Mouse (Mus musculus): ENCODE measurements around the gene Rccd1. TPM values are rescaled to one million over a fixed set of nuclear protein-coding genes. Genes with fewer than 3 reads are reported as not detected.

The Rccd1 gene
- polyA plus RNA-seq, 1 experiment from 2014 or later, result 10.5 TPM

GRCm38 (mm10) chr7:80340793-80341192, 16.5 kb upstream of the Rccd1 start, which contains the start of gene Unc45a:
Gene Unc45a, minus strand, starts transcription at chr7:80341005.
- peak within 1 kb of the TSS; percentile 90 for H3K4me2 ChIP-seq (ENCODE audit: low read depth, severe bottlenecking)
- ATAC-seq (ENCODE audit: insufficient number of reproducible peaks, low FRiP score, low TSS enrichment, low read depth) (peak; percentile 58), DNase-seq (ENCODE audit: low spot score) (peak; percentile 84)
- WGBS, result under 1% methylated on average over 11 of the region's 11 CpGs
- H3K36me3 ChIP-seq (ENCODE audit: control insufficient read depth, insufficient read depth, low read length), result peaks cover 10% of the 10 kb centered on the region
- H3K4me3 ChIP-seq (ENCODE audit: low read depth, low read length), result peak within 1 kb of the TSS; percentile 65
- H3K9ac ChIP-seq (ENCODE audit: low read length), result peak within 1 kb of the TSS; percentile 60; the same call in 1 of the 2 replicates
- H3K27me3 ChIP-seq (ENCODE audit: control insufficient read depth, insufficient read depth, low read length), result no peaks in the 10 kb centered on the region
- no peak within 1 kb of the TSS for H3K27ac ChIP-seq (replicated peaks; ENCODE audit: low read depth, low read length)
- peaks cover 18% of the 10 kb centered on the region for H3K4me1 ChIP-seq (ENCODE audit: control insufficient read depth, insufficient read depth, low read length)
- no peaks in the 10 kb centered on the region for H3K9me3 ChIP-seq (ENCODE audit: control insufficient read depth, low read length)

- Histone ChIP-seq H3K9ac (ENCODE audit: low read length) (peak overlapping the region; percentile 60; the same call in 1 of the 2 replicates), H3K4me2 (ENCODE audit: low read depth, severe bottlenecking) (peak overlapping the region; percentile 90), H3K4me3 (ENCODE audit: low read depth, low read length) (peak overlapping the region; percentile 65), H3K27me3 (ENCODE audit: control insufficient read depth, insufficient read depth, low read length) (no peaks in the 10 kb centered on the region), H3K4me1 (ENCODE audit: control insufficient read depth, insufficient read depth, low read length) (peaks cover 18% of the 10 kb centered on the region), H3K36me3 (ENCODE audit: control insufficient read depth, insufficient read depth, low read length) (peaks cover 12% of the 10 kb centered on the region), H3K9me3 (ENCODE audit: control insufficient read depth, low read length) (no peaks in the 10 kb centered on the region), H3K27ac (replicated peaks; ENCODE audit: low read depth, low read length) (no peak overlapping the region)
- DNase-seq (ENCODE audit: low spot score) (peak; percentile 99), ATAC-seq (ENCODE audit: insufficient number of reproducible peaks, low FRiP score, low TSS enrichment, low read depth) (peak; percentile 94)
- 1% methylated on average over 45 of the region's 45 CpGs for whole genome bisulfite sequencing
These were observed 15.8 kb upstream of the Rccd1 start for GRCm38 (mm10) chr7:80339793-80340628.

- WGBS, result 9% methylated on average over 17 of the region's 17 CpGs
- Histone ChIP-seq H3K4me2 (ENCODE audit: low read depth, severe bottlenecking) (peak overlapping the region; percentile 90), H3K9ac (ENCODE audit: low read length) (peak overlapping the region; percentile 66), H3K27me3 (ENCODE audit: control insufficient read depth, insufficient read depth, low read length) (no peaks in the 10 kb centered on the region), H3K4me3 (ENCODE audit: low read depth, low read length) (peak overlapping the region; percentile 65), H3K9me3 (ENCODE audit: control insufficient read depth, low read length) (no peaks in the 10 kb centered on the region), H3K36me3 (ENCODE audit: control insufficient read depth, insufficient read depth, low read length) (peaks cover 14% of the 10 kb centered on the region), H3K4me1 (ENCODE audit: control insufficient read depth, insufficient read depth, low read length) (peaks cover 18% of the 10 kb centered on the region), H3K27ac (replicated peaks; ENCODE audit: low read depth, low read length) (no peak overlapping the region)
- ATAC-seq (ENCODE audit: insufficient number of reproducible peaks, low FRiP score, low TSS enrichment, low read depth) (no peak), DNase-seq (ENCODE audit: low spot score) (peak; percentile 41)
These were observed 15.1 kb upstream of the Rccd1 start for GRCm38 (mm10) chr7:80339371-80339770.

- Histone ChIP-seq H3K4me2 (ENCODE audit: low read depth, severe bottlenecking) (no peak overlapping the region), H3K9ac (ENCODE audit: low read length) (no peak overlapping the region), H3K27ac (replicated peaks; ENCODE audit: low read depth, low read length) (no peak overlapping the region), H3K4me1 (ENCODE audit: control insufficient read depth, insufficient read depth, low read length) (peaks cover 14% of the 10 kb centered on the region), H3K36me3 (ENCODE audit: control insufficient read depth, insufficient read depth, low read length) (peaks cover 32% of the 10 kb centered on the region), H3K4me3 (ENCODE audit: low read depth, low read length) (no peak overlapping the region), H3K27me3 (ENCODE audit: control insufficient read depth, insufficient read depth, low read length) (no peaks in the 10 kb centered on the region), H3K9me3 (ENCODE audit: control insufficient read depth, low read length) (no peaks in the 10 kb centered on the region)
- DNase-seq (ENCODE audit: low spot score) (no peak), ATAC-seq (ENCODE audit: insufficient number of reproducible peaks, low FRiP score, low TSS enrichment, low read depth) (no peak)
- WGBS, result 84% methylated on average over 3 of the region's 3 CpGs
These were observed 12.7 kb upstream of the Rccd1 start for GRCm38 (mm10) chr7:80336932-80337331.

- Histone ChIP-seq H3K9me3 (ENCODE audit: control insufficient read depth, low read length) (no peaks in the 10 kb centered on the region), H3K4me3 (ENCODE audit: low read depth, low read length) (no peak overlapping the region), H3K9ac (ENCODE audit: low read length) (no peak overlapping the region), H3K4me1 (ENCODE audit: control insufficient read depth, insufficient read depth, low read length) (peaks cover 11% of the 10 kb centered on the region; the same call in 1 of the 2 replicates), H3K36me3 (ENCODE audit: control insufficient read depth, insufficient read depth, low read length) (peaks cover 52% of the 10 kb centered on the region), H3K27ac (replicated peaks; ENCODE audit: low read depth, low read length) (no peak overlapping the region), H3K4me2 (ENCODE audit: low read depth, severe bottlenecking) (no peak overlapping the region), H3K27me3 (ENCODE audit: control insufficient read depth, insufficient read depth, low read length) (no peaks in the 10 kb centered on the region)
- DNase-seq (ENCODE audit: low spot score) (no peak), ATAC-seq (ENCODE audit: insufficient number of reproducible peaks, low FRiP score, low TSS enrichment, low read depth) (no peak)
- 91% methylated on average over 4 of the region's 4 CpGs for WGBS
These were observed 10.6 kb upstream of the Rccd1 start for GRCm38 (mm10) chr7:80334848-80335247.

- H3K9ac ChIP-seq (ENCODE audit: low read length), result no peak overlapping the region
- DNase-seq (ENCODE audit: low spot score) (no peak), ATAC-seq (ENCODE audit: insufficient number of reproducible peaks, low FRiP score, low TSS enrichment, low read depth) (no peak)
- H3K4me1 ChIP-seq (ENCODE audit: control insufficient read depth, insufficient read depth, low read length), result no peaks in the 10 kb centered on the region
- H3K4me2 ChIP-seq (ENCODE audit: low read depth, severe bottlenecking), result no peak overlapping the region
- peaks cover 54% of the 10 kb centered on the region for H3K36me3 ChIP-seq (ENCODE audit: control insufficient read depth, insufficient read depth, low read length)
- no peak overlapping the region for H3K4me3 ChIP-seq (ENCODE audit: low read depth, low read length)
- 97% methylated on average over 19 of the region's 19 CpGs for WGBS
- H3K27ac ChIP-seq (replicated peaks; ENCODE audit: low read depth, low read length), result no peak overlapping the region
- H3K27me3 ChIP-seq (ENCODE audit: control insufficient read depth, insufficient read depth, low read length), result no peaks in the 10 kb centered on the region
- H3K9me3 ChIP-seq (ENCODE audit: control insufficient read depth, low read length), result no peaks in the 10 kb centered on the region
These were observed 7.2 kb upstream of the Rccd1 start for GRCm38 (mm10) chr7:80331433-80331832.

- Histone ChIP-seq H3K27me3 (ENCODE audit: control insufficient read depth, insufficient read depth, low read length) (no peaks in the 10 kb centered on the region), H3K4me1 (ENCODE audit: control insufficient read depth, insufficient read depth, low read length) (no peaks in the 10 kb centered on the region), H3K9ac (ENCODE audit: low read length) (no peak overlapping the region), H3K9me3 (ENCODE audit: control insufficient read depth, low read length) (no peaks in the 10 kb centered on the region), H3K4me3 (ENCODE audit: low read depth, low read length) (no peak overlapping the region), H3K36me3 (ENCODE audit: control insufficient read depth, insufficient read depth, low read length) (peaks cover 57% of the 10 kb centered on the region), H3K4me2 (ENCODE audit: low read depth, severe bottlenecking) (no peak overlapping the region), H3K27ac (replicated peaks; ENCODE audit: low read depth, low read length) (no peak overlapping the region)
- 90% methylated on average over 8 of the region's 8 CpGs for WGBS
- no peak for ATAC-seq (ENCODE audit: insufficient number of reproducible peaks, low FRiP score, low TSS enrichment, low read depth)
- no peak for DNase-seq (ENCODE audit: low spot score)
These were observed 6.0 kb upstream of the Rccd1 start for GRCm38 (mm10) chr7:80330278-80330677.

- Histone ChIP-seq H3K36me3 (ENCODE audit: control insufficient read depth, insufficient read depth, low read length) (peaks cover 30% of the 10 kb centered on the region; the same call in 1 of the 2 replicates), H3K27ac (replicated peaks; ENCODE audit: low read depth, low read length) (no peak overlapping the region)
- WGBS, result 96% methylated on average over 19 of the region's 19 CpGs
These were observed 1.8 kb upstream of the Rccd1 start for GRCm38 (mm10) chr7:80326076-80326475.

More at GRCm38 (mm10) chr7:80326076-80326475, 1.8 kb upstream of the Rccd1 start:
- H3K4me2 ChIP-seq (ENCODE audit: low read depth, severe bottlenecking), result no peak overlapping the region
- DNase-seq (ENCODE audit: low spot score), result no peak
- no peaks in the 10 kb centered on the region for H3K27me3 ChIP-seq (ENCODE audit: control insufficient read depth, insufficient read depth, low read length)
- H3K4me3 ChIP-seq (ENCODE audit: low read depth, low read length), result no peak overlapping the region
- peaks cover 6% of the 10 kb centered on the region for H3K4me1 ChIP-seq (ENCODE audit: control insufficient read depth, insufficient read depth, low read length)
- no peaks in the 10 kb centered on the region for H3K9me3 ChIP-seq (ENCODE audit: control insufficient read depth, low read length)
- no peak overlapping the region for H3K9ac ChIP-seq (ENCODE audit: low read length)
- ATAC-seq (ENCODE audit: insufficient number of reproducible peaks, low FRiP score, low TSS enrichment, low read depth), result no peak
